Comparison of ENCODE assay signal across 8 mouse cellular contexts in genomic region chr14:30548965-30549776, GRCm38 (mm10). TPM values are rescaled to one million over a fixed set of nuclear protein-coding genes. Genes with fewer than 3 reads are reported as not detected.
DNase-seq lines count a peak whose midpoint lies in the region; ATAC-seq lines count a peak whose summit lies in the region.

No protein-coding gene starts in this region.

- ATAC-seq in hindbrain, embryonic 12.5 days (ENCODE audit: low FRiP score), result peak; percentile 96

- H3K36me3 ChIP-seq in hindbrain, embryonic 12.5 days, result no peaks in the 10 kb centered on the region; the same call in 1 of the 2 replicates

- H3K27ac ChIP-seq in hindbrain, embryonic 12.5 days, result peak overlapping the region; percentile 88

- peak overlapping the region; percentile 84 for H3K4me2 ChIP-seq in hindbrain, embryonic 12.5 days (replicated peaks)

- H3K9ac ChIP-seq in hindbrain, embryonic 12.5 days, result peak overlapping the region; percentile 83

- DNase-seq in MN1 (ENCODE audit: low spot score), result peak; percentile 96
- peak; percentile 94 for DNase-seq in cerebellum, adult 9-10 months
- peak; percentile 82 to 90 for DNase-seq in frontal cortex, adult 2 months (ENCODE audit: extremely low spot score in 1 of 2, low spot score in 1 of 2)
- peak; percentile 89 to 94 for DNase-seq in layer of hippocampus, postnatal 14 days (ENCODE audit: low spot score in 2 of 2)
- peak; percentile 98 for DNase-seq in lung, postnatal 14 days
- peak; percentile 86 for DNase-seq in retina, adult 2 months (ENCODE audit: low read depth, low spot score)
- DNase-seq in thymus, postnatal 36 days, result peak; percentile 92 to 93

- H3K4me3 ChIP-seq in hindbrain, embryonic 12.5 days, result peak overlapping the region; percentile 64

- H3K9me3 ChIP-seq in hindbrain, embryonic 12.5 days (replicated peaks), result no peaks in the 10 kb centered on the region

- H3K27me3 ChIP-seq in hindbrain, embryonic 12.5 days, result no peaks in the 10 kb centered on the region

- H3K4me1 ChIP-seq in hindbrain, embryonic 12.5 days, result peaks cover 29% of the 10 kb centered on the region

- under 1% methylated on average over 69 of the region's 69 CpGs for WGBS in hindbrain, embryonic 12.5 days

RNA-seq across cellular contexts. Expression of gene Tkt, which starts 1.0 kb away (rescaled TPM):
- 131 and 143 TPM in 2 replicates for polyA plus RNA-seq in frontal cortex, adult 2 months (2012; rRNA removed)
- 210 and 216 TPM in 2 replicates for polyA plus RNA-seq in hindbrain, embryonic 12.5 days (2016; fragmentation: Nextera tagmentation; extraction: Ambion mirVana)
- total RNA-seq in layer of hippocampus, postnatal 14 days (2021), result 100 to 1,000 TPM; 170 to 200 TPM

RNA-seq across cellular contexts. Expression of gene Cacna1d, which starts 57.9 kb away (rescaled TPM):
- 80.3 and 82.8 TPM in 2 replicates for polyA plus RNA-seq in frontal cortex, adult 2 months (2012; rRNA removed)
- polyA plus RNA-seq in hindbrain, embryonic 12.5 days (2016; fragmentation: Nextera tagmentation; extraction: Ambion mirVana), result 3.1 and 4.5 TPM in 2 replicates
- 10 to 100 TPM; 49.8 to 56.7 TPM for total RNA-seq in layer of hippocampus, postnatal 14 days (2021)

Comparison
In these comparisons a context has a peak if more than half of its experiments do, and no peak if none do; other contexts are left out.
1. Peak in every context shown above with its lines: DNase-seq, ATAC-seq, H3K4me3 ChIP-seq and H3K27ac ChIP-seq.
2. RNA of gene Cacna1d, which starts 57.9 kb away (polyA plus RNA-seq): 80.3 to 82.8 TPM in frontal cortex, adult 2 months; 3.1 to 4.5 TPM in hindbrain, embryonic 12.5 days; every median in the first group is over 10 times any median in the second.